Mouse (Mus musculus) kidney, postnatal 14 days (tissue): ENCODE measurements around the gene Chrna9.
A peak's percentile ranks its signal among the peaks of the same experiment; 100 is the strongest.
"Not testable (repeated sequence)": the region's sequence is repeated elsewhere in the genome, so short reads cannot be mapped to it uniquely, and the experiment has no call there.

ENCODE experiments used
- DNase-seq: peaks from one replicate; pipeline ENCODE4 v3.0.0; 2022; ENCODE audit warnings: mixed read lengths

Gene Chrna9

DNA sequence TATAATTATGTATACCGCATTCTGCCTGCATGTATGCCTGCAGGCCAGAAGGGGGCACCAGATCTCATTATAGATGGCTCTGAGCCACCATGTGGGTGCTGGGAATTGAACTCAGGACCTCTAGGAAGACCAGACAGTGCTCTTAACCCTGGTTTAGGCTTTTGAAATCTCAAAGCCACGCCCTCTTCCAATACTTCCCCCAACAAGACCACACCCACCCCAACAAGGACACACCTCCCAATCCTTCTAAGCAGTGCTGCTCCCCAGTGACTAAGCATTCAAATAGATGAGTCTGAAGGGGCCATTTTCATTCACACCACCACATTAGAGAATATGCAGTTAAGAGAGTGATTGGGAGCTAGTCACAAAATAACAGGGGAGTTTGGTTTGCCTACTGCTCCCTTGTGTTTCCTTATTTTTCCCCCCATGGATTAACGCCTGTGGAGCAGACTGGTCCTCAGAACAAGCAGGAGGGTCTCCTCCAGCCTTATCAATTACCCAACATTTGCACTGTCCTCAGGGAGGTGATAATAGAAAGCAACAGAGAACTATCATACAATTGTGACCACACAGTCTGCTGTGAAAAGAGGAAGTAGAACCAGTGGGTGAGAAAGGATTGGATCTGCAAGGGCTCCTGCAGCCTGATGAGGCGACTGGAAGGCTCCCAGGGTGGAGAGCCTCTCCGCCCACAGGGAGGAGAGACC is 25.3 kb downstream of the Chrna9 start:
- no peak for DNase-seq

- DNase-seq: no peak
Observed at GRCm38 (mm10) chr5:65960597-65960950, 25.9 kb downstream of the Chrna9 start.

DNA sequence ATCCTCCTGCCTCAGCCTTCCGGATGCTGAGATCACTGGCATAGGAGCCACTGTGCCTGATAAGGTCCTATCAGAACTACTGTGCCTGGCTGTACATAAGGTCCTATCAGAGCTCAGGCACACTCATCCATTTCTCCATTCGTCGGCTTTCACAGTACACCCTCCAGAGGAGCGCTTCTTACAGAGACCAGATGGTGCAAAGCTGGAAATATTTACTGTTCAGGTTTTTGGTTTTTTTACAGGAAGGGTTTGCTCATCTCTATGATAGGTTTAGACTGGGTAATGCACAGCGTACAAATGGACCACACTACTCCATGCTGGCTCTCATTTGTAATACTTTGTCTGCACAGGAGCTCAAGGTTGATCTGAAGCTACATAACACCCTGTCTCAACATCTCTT is 28.6 kb downstream of the Chrna9 start:
- DNase-seq: no peak

DNA sequence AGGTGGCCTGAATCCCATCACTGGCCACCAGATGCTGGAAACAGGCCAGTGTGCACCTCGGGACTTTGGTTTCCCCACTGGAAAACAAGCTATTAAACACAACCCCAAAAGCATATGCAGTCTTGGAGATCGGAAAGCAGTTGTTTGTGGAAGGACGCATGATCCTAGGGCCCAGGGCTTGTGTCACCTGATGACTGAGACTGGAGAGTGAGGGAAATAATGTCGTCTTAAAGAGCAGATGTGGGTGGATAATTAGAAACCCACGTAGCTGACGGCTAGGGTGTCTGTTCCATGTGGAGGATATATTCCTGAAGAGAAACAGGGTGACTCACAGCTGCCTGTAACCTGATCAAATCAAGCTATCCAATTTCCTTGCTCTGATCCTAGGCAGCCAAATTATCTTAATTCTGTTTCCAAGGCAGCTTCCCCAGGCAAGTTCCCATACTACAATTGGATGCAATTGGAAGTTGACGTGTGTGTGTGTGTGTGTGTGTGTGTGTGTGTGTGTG is 31.1 kb downstream of the Chrna9 start:
- DNase-seq: no peak

- DNase-seq: no peak
Observed at GRCm38 (mm10) chr5:65967091-65967490, 32.4 kb downstream of the Chrna9 start.

DNA sequence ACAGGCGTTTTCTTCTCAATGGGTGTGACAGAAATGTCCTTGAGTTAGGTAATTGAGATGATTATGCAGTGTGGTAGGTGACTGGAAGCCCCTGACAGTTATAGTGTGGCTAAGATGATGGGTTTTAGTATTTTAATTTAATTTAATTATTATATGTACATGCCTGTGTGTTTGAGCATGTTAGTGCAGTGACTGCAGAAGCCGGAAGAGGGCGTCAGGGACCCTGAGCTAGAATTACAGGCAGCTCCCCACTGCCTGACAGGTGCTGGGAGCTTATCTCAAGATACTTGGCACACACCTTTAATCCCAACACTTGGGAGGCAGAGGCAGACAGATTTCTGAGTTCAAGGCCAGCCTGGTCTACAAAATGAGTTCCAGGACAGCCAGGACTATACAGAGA is 33.3 kb downstream of the Chrna9 start:
- no peak for DNase-seq

- no peak for DNase-seq
Observed at GRCm38 (mm10) chr5:65973189-65973588, 38.5 kb downstream of the Chrna9 start.

GRCm38 (mm10) chr5:65975731-65976130 is 41.0 kb downstream of the Chrna9 start:
- DNase-seq: no peak

GRCm38 (mm10) chr5:65986426-65986825 is 51.7 kb downstream of the Chrna9 start:
- no peak for DNase-seq

DNA sequence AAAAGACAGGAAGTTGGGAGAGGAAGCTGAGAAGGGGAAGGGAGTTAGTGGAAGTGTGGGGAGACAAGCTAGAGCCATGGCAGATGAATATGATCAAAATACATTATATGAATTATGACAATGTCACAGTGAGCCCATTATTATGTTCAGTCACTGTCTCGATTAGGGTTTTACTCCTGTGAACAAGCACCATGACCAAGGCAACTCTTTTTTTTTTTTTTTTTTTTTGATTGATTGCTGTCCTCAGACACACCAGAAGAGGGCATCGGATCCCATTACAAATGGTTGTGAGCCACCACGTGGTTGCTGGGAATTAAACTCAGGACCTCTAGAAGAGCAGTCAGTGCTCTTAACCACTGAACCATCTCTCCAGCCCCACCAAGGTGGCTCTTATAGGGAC is 52.3 kb downstream of the Chrna9 start:
- not testable (repeated sequence) for DNase-seq

GRCm38 (mm10) chr5:65991191-65991590 is 56.5 kb downstream of the Chrna9 start:
- DNase-seq: no peak

- peak; percentile 73 for DNase-seq
Observed at GRCm38 (mm10) chr5:65994643-65995042, 59.9 kb downstream of the Chrna9 start.

DNA sequence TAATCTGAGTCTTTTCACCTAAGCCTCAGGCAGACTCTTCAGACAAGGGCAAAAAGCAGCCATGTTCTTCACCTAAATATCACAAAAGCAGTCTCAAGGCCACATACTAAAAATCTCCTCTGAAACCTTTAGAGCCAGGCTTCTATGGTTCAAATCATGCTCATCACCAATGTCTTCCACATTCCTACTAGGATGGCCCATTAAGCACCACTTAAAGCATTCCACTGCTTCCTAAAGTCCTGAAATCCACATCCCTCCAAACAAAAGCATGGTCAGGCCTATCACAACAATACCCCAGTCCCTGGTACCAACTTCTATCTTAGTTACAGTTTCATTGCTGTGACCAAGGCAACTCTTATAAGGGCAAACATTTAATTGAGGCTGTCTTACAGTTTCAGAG is 63.1 kb downstream of the Chrna9 start:
- no peak for DNase-seq

- DNase-seq: no peak
Observed at GRCm38 (mm10) chr5:65999106-65999505, 64.4 kb downstream of the Chrna9 start.

DNA sequence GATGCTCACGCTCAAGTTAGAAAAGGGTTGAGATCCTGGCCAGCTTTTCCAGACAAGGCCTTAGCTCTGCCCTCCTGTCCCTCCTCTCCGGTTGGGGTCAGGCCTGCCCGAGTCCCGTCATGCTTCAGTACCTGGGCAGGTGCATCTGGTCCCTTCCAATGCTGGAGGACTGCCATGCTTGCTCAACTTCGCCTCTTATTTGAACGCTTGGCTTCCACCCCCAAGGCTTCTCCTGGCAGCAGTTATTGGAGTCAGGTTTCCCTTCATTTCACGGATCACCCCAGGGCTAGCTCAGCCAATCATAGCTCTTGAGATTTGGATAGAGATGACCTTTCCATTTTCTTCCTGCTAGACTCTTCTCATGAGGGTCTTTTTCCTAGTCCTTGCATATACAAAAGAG is 65.4 kb downstream of the Chrna9 start:
- peak; percentile 79 for DNase-seq

GRCm38 (mm10) chr5:66000567-66001125 is 65.9 kb downstream of the Chrna9 start:
- peak; percentile 42 for DNase-seq

GRCm38 (mm10) chr5:66001232-66001631 is 66.5 kb downstream of the Chrna9 start:
- DNase-seq: no peak

GRCm38 (mm10) chr5:66004134-66004925 is 69.6 kb downstream of the Chrna9 start, which contains the start of gene 9130230L23Rik:
TSS of gene 9130230L23Rik (minus strand) at chr5:66004285.
- no peak for DNase-seq

DNA sequence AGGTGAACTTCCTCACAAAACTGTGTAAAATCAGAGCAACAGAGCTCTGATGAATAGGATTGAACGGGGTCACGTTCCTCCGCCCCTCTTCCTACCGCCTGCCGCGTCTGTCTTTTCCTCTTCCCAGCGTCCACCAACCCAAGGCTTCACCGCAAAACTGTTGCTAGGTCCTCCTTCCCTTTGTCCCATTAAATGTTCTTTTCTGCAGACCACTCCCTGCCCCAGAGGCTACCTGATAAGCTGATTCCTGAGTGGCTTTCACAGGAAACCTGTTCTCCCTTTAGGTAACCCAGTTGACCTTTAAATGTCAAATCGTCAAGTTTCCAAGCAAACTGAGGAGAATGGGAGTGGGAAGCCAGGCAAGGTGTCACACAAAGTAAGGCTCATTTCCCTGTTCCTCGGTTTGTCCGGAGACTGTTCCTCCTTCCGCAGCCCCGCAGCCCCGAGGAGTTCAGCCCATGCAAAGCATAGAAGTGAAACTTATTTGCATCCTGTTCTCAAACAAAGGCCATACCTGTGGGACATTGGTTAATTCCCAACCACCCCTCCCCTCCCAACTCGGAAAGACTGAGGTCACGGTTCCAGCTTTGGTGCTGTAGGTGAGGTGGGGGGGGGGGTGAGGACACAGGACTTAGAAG is 70.4 kb downstream of the Chrna9 start:
- DNase-seq: peak; percentile 59

GRCm38 (mm10) chr5:66008245-66008967 is 73.7 kb downstream of the Chrna9 start:
- no peak for DNase-seq

DNA sequence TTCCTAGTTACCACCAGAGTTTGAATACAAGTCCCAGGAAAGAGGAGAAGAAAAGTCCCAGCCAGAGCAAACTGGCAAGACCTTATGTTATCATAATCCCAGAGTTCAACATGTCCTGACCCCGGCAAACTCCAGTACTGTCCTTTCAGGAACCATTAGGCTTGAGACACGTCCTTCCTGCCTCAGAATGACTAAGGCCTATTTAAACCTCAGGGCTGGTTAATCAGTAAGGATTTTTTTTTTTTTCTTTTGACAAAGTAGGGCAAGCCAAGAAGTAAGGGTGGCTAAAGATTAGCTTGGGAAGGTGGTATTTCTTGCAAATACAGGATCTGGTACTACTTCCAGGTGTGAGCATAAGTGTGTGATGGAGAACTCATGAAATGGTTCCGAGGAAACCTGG is 79.3 kb downstream of the Chrna9 start:
- peak; percentile 68 for DNase-seq

DNA sequence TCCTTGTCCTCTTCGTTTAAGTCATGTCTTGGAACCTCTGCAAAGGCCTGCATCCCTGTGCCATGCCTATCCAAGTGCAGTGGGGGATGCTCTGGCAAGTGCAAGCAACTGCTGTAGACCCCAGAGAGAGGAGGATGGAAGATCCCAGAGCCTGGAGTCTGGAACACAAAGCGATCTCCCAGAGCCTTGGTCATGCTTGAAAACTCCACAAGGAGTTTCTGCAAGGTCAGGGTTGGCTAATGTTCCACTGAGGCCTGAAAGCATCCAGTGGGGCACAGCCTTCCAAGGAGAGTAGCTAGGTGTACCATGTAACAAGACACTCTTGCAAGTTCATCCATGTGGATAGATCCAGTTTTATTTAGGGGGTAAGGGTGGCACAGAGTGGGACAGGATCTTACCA is 79.7 kb downstream of the Chrna9 start:
- DNase-seq: peak; percentile 66
